Mouse (Mus musculus) liver, adult 2 months (tissue): ENCODE measurements around the gene Runx2.

ENCODE experiments used
- CTCF ChIP-seq: fragments of 200-500 bp; IDR thresholded peaks from 2 replicates; pipeline ENCODE4 v1.5.1; 2011; ENCODE audit warnings: low read depth, low read length, control low read depth
- POLR2A ChIP-seq: fragments of 200-500 bp; IDR thresholded peaks from 2 replicates; pipeline ENCODE4 v1.6.1; 2011; ENCODE audit warnings: low read length, control low read depth; ENCODE audit not compliant: insufficient read depth; ENCODE audit errors: extremely low read depth

DNA sequence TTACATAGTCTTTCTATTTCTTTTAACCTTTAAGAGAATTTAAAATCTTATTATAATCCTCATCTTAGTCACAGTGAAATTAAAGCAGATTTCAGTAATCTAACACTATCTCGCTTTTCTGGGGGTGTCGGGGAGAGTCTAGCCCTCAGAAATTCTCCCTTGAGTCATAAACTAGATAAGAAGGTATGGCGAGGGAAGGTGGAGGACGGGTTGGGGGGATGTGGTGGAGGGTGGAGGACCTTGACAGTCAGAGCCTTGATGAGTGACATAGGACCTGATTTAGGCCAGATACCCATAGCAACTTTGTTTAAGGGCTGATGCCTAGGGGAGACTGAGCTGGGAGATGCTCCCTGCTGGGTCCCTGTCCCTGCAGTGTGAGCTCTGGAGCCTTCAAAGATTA is 205.7 kb downstream of the Runx2 start:
- TF ChIP-seq POLR2A (no peak), CTCF (no peak)
